Mouse (Mus musculus): Measurements from ENCODE around the gene Mgll.
A peak's percentile ranks its signal among the peaks of the same experiment; 100 is the strongest.

GRCm38 (mm10) chr6:88849270-88849669, 125.1 kb downstream of the Mgll start:
- peak; percentile 77 for TF ChIP-seq CTCF (IDR thresholded peaks at IDR 0.05; ENCODE audit: low read depth, low read length)
- TF ChIP-seq POLR2A (IDR thresholded peaks at IDR 0.05; ENCODE audit: extremely low read depth, insufficient read depth, low read length): no peak
